Mouse (Mus musculus): ENCODE results near the gene Ascc1.
A peak's percentile ranks its signal among the peaks of the same experiment; 100 is the strongest.

Ascc1 gene

GRCm38 (mm10) chr10:60078561-60078917, 75.9 kb downstream of the Ascc1 start:
- no peak for DNase-seq (ENCODE audit: low spot score)

- no peak for DNase-seq (ENCODE audit: low spot score)
Observed at GRCm38 (mm10) chr10:60080171-60080570, 77.6 kb downstream of the Ascc1 start.

- no peak for DNase-seq (ENCODE audit: low spot score)
Observed at GRCm38 (mm10) chr10:60080601-60080981, 78.0 kb downstream of the Ascc1 start.

- peak; percentile 36 for DNase-seq (ENCODE audit: low spot score)
Observed at GRCm38 (mm10) chr10:60080982-60081825, 78.6 kb downstream of the Ascc1 start.

- peak; percentile 90 for DNase-seq (ENCODE audit: low spot score)
Observed at GRCm38 (mm10) chr10:60081905-60082304, 79.3 kb downstream of the Ascc1 start.

GRCm38 (mm10) chr10:60084065-60084464, 81.5 kb downstream of the Ascc1 start:
- DNase-seq (ENCODE audit: low spot score) = no peak

GRCm38 (mm10) chr10:60092311-60092710, 89.7 kb downstream of the Ascc1 start:
- DNase-seq (ENCODE audit: low spot score) = no peak

- DNase-seq (ENCODE audit: low spot score) = no peak
Observed at GRCm38 (mm10) chr10:60093751-60094150, 91.1 kb downstream of the Ascc1 start.

GRCm38 (mm10) chr10:60095558-60095957, 93.0 kb downstream of the Ascc1 start:
- no peak for DNase-seq (ENCODE audit: low spot score)

GRCm38 (mm10) chr10:60096302-60096701, 93.7 kb downstream of the Ascc1 start:
- no peak for DNase-seq (ENCODE audit: low spot score)

- peak; percentile 46 for DNase-seq (ENCODE audit: low spot score)
Observed at GRCm38 (mm10) chr10:60097146-60097545, 94.5 kb downstream of the Ascc1 start.

GRCm38 (mm10) chr10:60097774-60098173, 95.2 kb downstream of the Ascc1 start:
- DNase-seq (ENCODE audit: low spot score) = no peak

- DNase-seq (ENCODE audit: low spot score) = no peak
Observed at GRCm38 (mm10) chr10:60105391-60106145, 103.0 kb downstream of the Ascc1 start.

GRCm38 (mm10) chr10:60106146-60106530, 103.5 kb downstream of the Ascc1 start, which contains the start of gene Spock2:
Gene Spock2 (plus strand): TSS chr10:60106219.
- peak; percentile 60 for DNase-seq (ENCODE audit: low spot score)

- DNase-seq (ENCODE audit: low spot score) = no peak
Observed at GRCm38 (mm10) chr10:60106531-60107186, 104.1 kb downstream of the Ascc1 start.

GRCm38 (mm10) chr10:60107448-60107847, 104.8 kb downstream of the Ascc1 start:
- peak; percentile 46 for DNase-seq (ENCODE audit: low spot score)

GRCm38 (mm10) chr10:60108321-60109111, 105.9 kb downstream of the Ascc1 start:
- DNase-seq (ENCODE audit: low spot score) = peak; percentile 61

- DNase-seq (ENCODE audit: low spot score) = no peak
Observed at GRCm38 (mm10) chr10:60109336-60109735, 106.7 kb downstream of the Ascc1 start.

- no peak for DNase-seq (ENCODE audit: low spot score)
Observed at GRCm38 (mm10) chr10:60109989-60110388, 107.4 kb downstream of the Ascc1 start.

- DNase-seq (ENCODE audit: low spot score) = no peak
Observed at GRCm38 (mm10) chr10:60110908-60111475, 108.4 kb downstream of the Ascc1 start.

- DNase-seq (ENCODE audit: low spot score) = no peak
Observed at GRCm38 (mm10) chr10:60113965-60114690, 111.5 kb downstream of the Ascc1 start.

All from testis, postnatal 14 days (tissue).